Mouse (Mus musculus) midbrain, embryonic 14.5 days (tissue): ENCODE results near the gene Cpsf6. TPM values are rescaled to one million over a fixed set of nuclear protein-coding genes. Genes with fewer than 3 reads are reported as not detected.

Experiments
- ATAC-seq: fragments of 200-750 bp; cut with Nextera tagmentation; 2 replicates; pipeline ENCODE4 v1.8.0; 2017; ENCODE audit warnings: moderate number of reproducible peaks, moderate library complexity; ENCODE audit not compliant: low FRiP score, low TSS enrichment
- DNase-seq: peaks from one replicate; pipeline ENCODE4 v3.0.0-alpha.2; 2015
- H3K27ac ChIP-seq: fragments of 300-500 bp; sonication (generic); replicated peaks from 2 replicates; pipeline ENCODE4 v1.5.1; 2014; ENCODE audit warnings: mild to moderate bottlenecking, low read depth, low read length, moderate library complexity
- H3K27me3 ChIP-seq: fragments of 300-500 bp; sonication (generic); 2 replicates; pipeline ENCODE4 v1.6.1; 2014; ENCODE audit warnings: low read length, control low read depth, mixed read lengths; ENCODE audit not compliant: control insufficient read depth, insufficient read depth
- H3K36me3 ChIP-seq: fragments of 300-500 bp; sonication (generic); 2 replicates; pipeline ENCODE4 v1.6.1; 2014; ENCODE audit warnings: low read length, control low read depth; ENCODE audit not compliant: control insufficient read depth, insufficient read depth
- H3K4me1 ChIP-seq: fragments of 300-500 bp; sonication (generic); 2 replicates; pipeline ENCODE4 v1.6.1; 2014; ENCODE audit warnings: mild to moderate bottlenecking, antibody characterized with exemption, low read length, control low read depth; ENCODE audit not compliant: control insufficient read depth, insufficient read depth
- H3K4me2 ChIP-seq: fragments of 300-500 bp; sonication (generic); 2 replicates; pipeline ENCODE4 v1.6.1; 2014; ENCODE audit warnings: mild to moderate bottlenecking, low read length, moderate library complexity
- H3K4me3 ChIP-seq: fragments of 300-500 bp; sonication (generic); replicated peaks from 2 replicates; pipeline ENCODE4 v1.5.1; 2014; ENCODE audit warnings: low read depth, low read length
- H3K9ac ChIP-seq: fragments of 300-500 bp; sonication (generic); replicated peaks from 2 replicates; pipeline ENCODE4 v1.6.1; 2014; ENCODE audit warnings: mild to moderate bottlenecking, low read length, moderate library complexity
- H3K9me3 ChIP-seq: fragments of 300-500 bp; sonication (generic); 2 replicates; pipeline ENCODE4 v1.6.1; 2016; ENCODE audit warnings: low read length, control low read depth, mixed read lengths; ENCODE audit not compliant: control insufficient read depth
- WGBS: fragments of 180-500 bp; shearing (Covaris S2); extraction: QIAGEN DNeasy Blood & Tissue Kit; methylation state at CpG from one replicate; pipeline ENCODE4 v1.1.7; 2014; 5-methylcytosine and 5-hydroxymethylcytosine counted together
- polyA plus RNA-seq: library from polyadenylated mRNA; unstranded; fragments of >200 nt; fragmentation: Nextera tagmentation; extraction: Ambion mirVana; gene quantifications from 2 replicates; pipeline ENCODE4 v1.2.1, GENCODE M21; 2014

Gene Cpsf6
- 207 and 213 TPM in 2 replicates for polyA plus RNA-seq

DNA sequence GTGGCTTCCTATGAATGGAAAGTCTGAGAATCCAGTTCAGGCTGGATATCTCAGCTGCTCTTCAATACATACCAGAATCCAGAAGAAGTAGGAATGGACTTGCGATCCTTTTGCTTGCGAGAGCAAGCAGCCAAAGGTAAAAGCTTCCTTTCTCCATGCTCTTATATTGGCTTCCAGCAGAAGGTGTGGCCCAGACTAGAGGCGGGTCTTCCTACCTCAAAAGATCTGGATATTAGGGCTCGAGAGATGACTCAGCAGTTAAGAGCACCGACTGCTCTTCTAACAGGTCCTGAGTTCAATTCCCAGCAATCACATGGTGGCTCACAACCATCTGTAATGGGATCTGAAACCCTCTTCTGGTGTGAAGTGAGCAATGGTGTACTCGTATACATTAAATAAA lies at the start of gene Cpsf6:
Gene Cpsf6 (minus strand): TSS at position 108 of the 400 bp plus-strand sequence.
- Histone ChIP-seq H3K27ac (no peak within 1 kb of the TSS), H3K27me3 (no peaks in the 10 kb centered on the region), H3K4me1 (peaks cover 5% of the 10 kb centered on the region), H3K4me3 (no peak within 1 kb of the TSS), H3K9me3 (no peaks in the 10 kb centered on the region), H3K9ac (no peak within 1 kb of the TSS), H3K4me2 (no peak within 1 kb of the TSS), H3K36me3 (no peaks in the 10 kb centered on the region)
- ATAC-seq (no peak), DNase-seq (no peak)
- 91% methylated on average over 6 of the region's 6 CpGs for WGBS

DNA sequence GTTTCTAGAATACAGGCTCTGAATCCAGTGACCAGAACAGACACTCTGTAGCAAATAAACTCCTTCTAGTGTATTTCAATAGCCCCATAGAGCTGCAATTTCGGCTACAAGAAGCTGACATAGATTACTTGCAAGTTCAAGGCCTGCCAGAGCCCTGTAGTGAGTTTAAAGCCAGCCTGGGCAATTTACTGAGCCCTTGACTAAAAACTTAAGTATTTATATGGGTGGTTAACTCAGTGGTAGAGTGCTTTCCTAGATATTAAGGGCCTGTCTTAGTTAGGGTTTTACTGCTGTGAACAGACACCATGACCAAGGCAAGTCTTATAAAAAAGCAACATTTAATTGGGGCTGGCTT lies 46.8 kb upstream of the Cpsf6 start:
- no peaks in the 10 kb centered on the region for H3K9me3 ChIP-seq
- H3K4me2 ChIP-seq: no peak overlapping the region
- H3K9ac ChIP-seq: no peak overlapping the region
- no peak for DNase-seq
- 88% methylated on average over 1 of the region's 1 CpGs for WGBS
- H3K4me1 ChIP-seq: peaks cover 7% of the 10 kb centered on the region
- H3K27ac ChIP-seq: peak overlapping the region; percentile 46; the same call in 1 of the 2 replicates
- H3K4me3 ChIP-seq: no peak overlapping the region
- ATAC-seq: no peak
- H3K27me3 ChIP-seq: no peaks in the 10 kb centered on the region
- no peaks in the 10 kb centered on the region for H3K36me3 ChIP-seq

DNA sequence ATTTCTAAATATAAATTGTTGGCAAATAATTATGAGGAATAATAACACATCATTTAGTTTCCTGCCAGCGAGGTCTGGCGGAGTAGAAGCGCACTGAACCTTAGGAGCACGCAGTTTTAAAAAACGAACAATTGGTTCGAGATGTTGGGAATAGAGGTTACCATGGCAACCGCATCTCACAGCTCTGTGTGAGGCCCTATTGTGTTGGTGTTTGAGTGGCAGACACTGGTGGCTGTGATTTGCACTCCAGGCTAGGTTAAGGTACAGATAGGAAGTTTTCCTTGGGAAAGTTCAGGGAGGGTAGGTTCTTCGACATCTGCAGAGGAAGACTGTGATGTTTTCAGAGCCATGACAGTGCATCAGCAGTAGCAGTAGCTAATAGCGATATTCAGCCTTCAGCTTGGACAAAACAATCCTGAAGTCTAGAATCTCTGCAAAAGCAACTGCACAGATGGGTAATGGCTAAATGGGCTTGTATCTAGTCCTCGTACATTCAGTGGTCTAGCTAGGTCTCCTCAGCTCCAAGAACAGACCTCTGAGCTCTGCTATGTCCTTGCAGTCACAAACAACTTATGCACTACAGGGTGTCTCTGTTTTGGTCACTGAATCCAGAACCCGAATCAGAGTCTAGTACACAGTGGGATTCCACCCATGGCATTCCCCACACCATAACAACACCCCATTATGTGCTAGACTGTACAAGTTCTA lies 46.2 kb upstream of the Cpsf6 start:
- H3K4me3 ChIP-seq: no peak overlapping the region
- WGBS: 21% methylated on average over 11 of the region's 11 CpGs
- DNase-seq: peak; percentile 90
- no peaks in the 10 kb centered on the region for H3K27me3 ChIP-seq
- ATAC-seq: peak; percentile 63; the same call in 1 of the 2 replicates
- H3K4me1 ChIP-seq: peaks cover 7% of the 10 kb centered on the region
- no peaks in the 10 kb centered on the region for H3K36me3 ChIP-seq
- H3K9ac ChIP-seq: no peak overlapping the region
- H3K27ac ChIP-seq: peak overlapping the region; percentile 46; the same call in 1 of the 2 replicates
- no peaks in the 10 kb centered on the region for H3K9me3 ChIP-seq
- peak overlapping the region; percentile 2; the same call in 1 of the 2 replicates for H3K4me2 ChIP-seq

DNA sequence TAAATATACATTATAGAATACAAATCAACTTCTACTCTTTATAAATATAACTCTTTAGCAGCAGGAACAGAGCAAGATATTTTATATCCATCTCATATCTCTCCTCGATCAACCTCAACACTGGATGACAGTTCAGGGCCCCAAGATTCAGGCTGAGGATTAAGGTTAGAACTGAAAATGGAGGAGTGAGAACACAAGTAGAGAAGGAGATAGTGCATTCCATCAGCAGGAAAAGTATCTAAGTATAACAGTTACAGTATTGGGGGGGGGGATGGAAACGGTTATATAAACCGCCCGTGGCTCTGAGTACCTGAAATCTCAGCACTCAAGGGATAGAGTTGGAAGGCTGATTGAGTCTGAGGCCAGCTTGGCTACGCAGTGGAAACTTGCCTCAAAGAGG lies 45.2 kb upstream of the Cpsf6 start:
- no peak for ATAC-seq
- Histone ChIP-seq H3K27ac (no peak overlapping the region), H3K9ac (no peak overlapping the region), H3K4me3 (no peak overlapping the region), H3K36me3 (no peaks in the 10 kb centered on the region), H3K9me3 (no peaks in the 10 kb centered on the region), H3K4me1 (peaks cover 7% of the 10 kb centered on the region), H3K27me3 (no peaks in the 10 kb centered on the region), H3K4me2 (no peak overlapping the region)
- WGBS: 91% methylated on average over 5 of the region's 5 CpGs
- no peak for DNase-seq

DNA sequence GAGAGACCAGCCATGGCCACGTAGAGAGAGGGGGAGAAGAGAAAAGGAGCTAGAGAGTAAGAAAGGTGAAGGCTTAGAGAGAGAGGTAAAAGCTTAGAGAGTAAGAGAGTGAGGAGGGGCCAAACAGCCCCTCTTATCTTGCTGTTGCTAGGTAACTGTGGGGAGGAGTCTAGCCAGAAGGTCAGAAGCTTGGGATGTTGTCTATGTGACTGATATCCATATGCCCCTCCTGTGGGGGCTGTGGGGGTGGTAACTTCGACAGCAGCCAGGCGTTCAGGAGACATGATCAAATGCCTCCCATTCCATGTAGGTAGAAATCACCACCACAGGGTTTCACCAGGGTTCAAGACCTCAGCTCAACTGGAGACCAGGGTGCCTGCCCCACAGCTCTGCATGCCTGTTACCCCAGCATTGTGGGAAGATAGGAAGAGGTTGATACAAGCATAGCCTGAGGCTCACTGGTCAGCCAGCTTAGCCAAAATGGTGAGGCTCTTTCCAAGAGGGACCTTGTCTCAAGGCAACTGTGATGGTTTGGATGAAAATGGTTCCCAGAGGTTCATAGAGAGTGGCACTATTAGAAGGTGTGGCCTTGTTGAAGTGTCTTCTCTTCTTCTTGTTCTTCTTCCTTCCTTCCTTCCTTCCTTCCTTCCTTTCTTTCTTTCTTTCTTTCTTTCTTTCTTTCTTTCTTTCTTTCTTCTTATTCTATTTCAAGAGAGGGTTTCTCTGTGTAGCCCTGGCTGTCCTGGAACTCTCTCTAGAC lies 44.5 kb upstream of the Cpsf6 start:
- WGBS: 68% methylated on average over 3 of the region's 3 CpGs

DNA sequence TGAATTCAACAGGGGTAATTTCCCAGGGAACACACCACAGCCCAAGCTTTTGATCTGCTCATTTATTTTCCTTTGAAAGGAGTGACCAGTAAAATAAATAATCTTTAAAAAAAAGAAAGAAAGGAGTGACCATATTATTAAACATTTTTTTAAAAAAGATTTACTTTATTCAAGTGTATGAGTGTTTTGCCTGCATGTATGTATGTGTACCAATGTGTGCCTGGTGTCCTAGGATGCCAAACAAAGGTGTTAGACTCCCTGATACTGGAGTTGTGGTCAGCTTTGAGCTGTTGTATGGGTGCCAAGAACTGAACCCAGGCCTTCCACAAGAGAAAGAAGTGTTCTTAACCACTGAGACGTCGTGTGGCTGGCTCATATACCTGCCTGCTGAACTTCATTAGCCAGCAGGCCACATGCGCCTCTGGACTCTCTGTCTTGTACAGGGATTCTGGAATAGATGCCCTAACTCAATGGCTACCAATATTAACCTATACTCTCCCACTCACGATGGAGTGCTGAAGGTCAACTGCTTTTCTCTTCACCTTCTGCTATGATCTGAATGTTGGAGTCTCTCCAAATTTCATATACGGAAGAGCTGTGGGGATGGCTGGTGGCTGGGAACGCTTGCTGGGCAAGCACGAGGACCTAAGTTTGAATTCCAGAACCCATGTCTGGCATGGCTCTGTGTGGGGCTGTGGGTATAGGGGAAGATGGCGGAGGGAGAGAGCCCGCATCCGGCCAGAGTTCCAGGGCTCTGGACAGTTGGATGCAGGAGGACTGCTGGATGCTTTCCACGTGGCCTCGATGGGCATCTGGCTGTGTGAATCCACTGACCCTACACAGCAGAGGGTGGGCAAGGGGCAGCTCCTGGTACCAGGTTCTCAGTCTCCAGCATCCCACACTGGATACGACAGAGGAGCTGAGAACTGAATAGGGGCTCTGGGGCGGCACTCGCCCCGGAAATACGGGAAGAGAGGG lies 43.5 kb upstream of the Cpsf6 start:
- ATAC-seq: no peak
- DNase-seq: no peak
- no peaks in the 10 kb centered on the region for H3K9me3 ChIP-seq
- no peak overlapping the region for H3K4me3 ChIP-seq
- no peak overlapping the region for H3K27ac ChIP-seq
- peaks cover 15% of the 10 kb centered on the region for H3K4me1 ChIP-seq
- H3K27me3 ChIP-seq: no peaks in the 10 kb centered on the region
- no peak overlapping the region for H3K9ac ChIP-seq
- 93% methylated on average over 17 of the region's 17 CpGs for WGBS
- H3K36me3 ChIP-seq: no peaks in the 10 kb centered on the region
- H3K4me2 ChIP-seq: no peak overlapping the region

More for the DNA sequence above, 44.5 kb upstream of the Cpsf6 start:
- Histone ChIP-seq H3K27ac (no peak overlapping the region), H3K9me3 (no peaks in the 10 kb centered on the region), H3K36me3 (no peaks in the 10 kb centered on the region), H3K4me3 (no peak overlapping the region), H3K9ac (no peak overlapping the region), H3K4me2 (no peak overlapping the region), H3K27me3 (no peaks in the 10 kb centered on the region), H3K4me1 (peaks cover 7% of the 10 kb centered on the region)
- no peak for DNase-seq
- ATAC-seq: no peak

DNA sequence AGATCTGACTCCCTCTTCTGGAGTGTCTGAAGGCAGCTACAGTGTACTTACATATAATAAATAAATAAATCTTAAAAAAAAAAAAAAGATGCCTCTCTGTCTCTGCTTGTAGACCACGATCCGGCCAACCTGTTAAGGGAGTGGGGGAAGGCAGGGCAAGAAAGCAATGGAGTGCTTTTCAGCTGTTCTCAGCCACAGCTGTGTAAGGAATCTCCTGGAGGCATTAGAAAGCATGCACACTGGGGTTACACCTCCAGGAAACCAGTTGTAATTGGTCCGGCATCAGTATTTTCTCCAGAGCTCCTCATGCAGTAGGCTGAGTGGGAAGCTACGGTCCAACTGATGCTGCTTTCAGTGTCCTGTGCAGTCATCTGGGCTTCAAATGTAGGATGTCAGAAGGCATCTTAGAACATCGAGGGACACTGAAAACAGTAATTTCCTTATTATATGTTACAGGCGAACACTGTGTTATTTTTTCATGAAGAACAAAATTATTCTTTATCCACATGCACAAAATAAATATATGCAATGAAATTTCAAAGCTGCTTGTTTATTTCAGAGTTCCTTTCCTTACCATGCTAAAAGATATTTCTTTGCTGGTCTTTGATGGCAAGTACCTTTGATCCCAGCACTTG lies 42.5 kb upstream of the Cpsf6 start:
- 87% methylated on average over 6 of the region's 6 CpGs for WGBS
- Histone ChIP-seq H3K36me3 (no peaks in the 10 kb centered on the region), H3K9ac (no peak overlapping the region), H3K9me3 (no peaks in the 10 kb centered on the region), H3K4me3 (no peak overlapping the region), H3K4me1 (peaks cover 25% of the 10 kb centered on the region), H3K4me2 (no peak overlapping the region), H3K27me3 (no peaks in the 10 kb centered on the region), H3K27ac (no peak overlapping the region)
- no peak for DNase-seq
- ATAC-seq: no peak
